Mouse (Mus musculus): Measurements from ENCODE around the gene C130079G13Rik. TPM values are rescaled to one million over a fixed set of nuclear protein-coding genes. Genes with fewer than 3 reads are reported as not detected.
"Not testable (repeated sequence)": the region's sequence is repeated elsewhere in the genome, so short reads cannot be mapped to it uniquely, and the experiment has no call there.

The C130079G13Rik gene
- total RNA-seq (2021): not detected
- long read RNA-seq, experiment 1: 0 reads
- long read RNA-seq, experiment 2: 0 reads

DNA sequence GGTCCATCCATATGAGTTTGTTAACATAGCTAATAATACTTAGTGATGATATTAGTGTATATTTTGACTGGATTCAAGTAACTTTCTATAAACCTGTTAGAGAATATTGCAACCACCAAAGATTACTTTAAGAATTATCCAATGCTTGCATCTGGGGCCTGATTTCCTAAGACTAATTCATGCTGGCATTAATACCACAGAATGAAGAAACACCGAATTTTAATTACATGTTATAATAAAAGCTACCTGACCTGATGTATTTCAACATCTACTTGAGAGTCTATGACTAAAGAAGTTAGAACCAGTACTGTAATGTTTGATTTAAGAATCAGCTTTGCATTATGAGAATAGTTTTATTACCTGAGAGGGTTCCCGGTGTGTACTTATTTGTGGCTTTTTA, at the start of gene C130079G13Rik:
C130079G13Rik (plus strand) TSS at position 301 of the 400 bp plus-strand sequence.
- DNase-seq: no peak

DNA sequence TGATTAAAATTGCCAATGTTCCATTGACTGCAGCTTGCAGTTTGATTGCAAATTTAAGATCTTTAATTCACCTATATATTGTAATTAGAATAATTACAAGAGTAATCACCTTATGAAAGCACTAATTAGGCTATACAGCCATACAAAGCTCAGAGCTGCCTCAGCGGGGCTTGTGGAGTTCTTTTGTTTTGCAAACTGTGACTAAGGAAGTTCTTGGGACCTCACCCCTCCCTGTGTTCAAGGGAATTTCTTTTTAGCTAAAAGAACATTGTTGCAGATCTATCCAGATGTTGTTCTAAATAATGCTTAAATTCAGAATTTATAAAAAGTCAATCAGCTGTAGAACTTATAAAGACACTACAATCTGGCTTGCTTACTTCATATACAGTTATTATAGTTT, 47.4 kb upstream of the C130079G13Rik start:
- not testable (repeated sequence) for DNase-seq

DNA sequence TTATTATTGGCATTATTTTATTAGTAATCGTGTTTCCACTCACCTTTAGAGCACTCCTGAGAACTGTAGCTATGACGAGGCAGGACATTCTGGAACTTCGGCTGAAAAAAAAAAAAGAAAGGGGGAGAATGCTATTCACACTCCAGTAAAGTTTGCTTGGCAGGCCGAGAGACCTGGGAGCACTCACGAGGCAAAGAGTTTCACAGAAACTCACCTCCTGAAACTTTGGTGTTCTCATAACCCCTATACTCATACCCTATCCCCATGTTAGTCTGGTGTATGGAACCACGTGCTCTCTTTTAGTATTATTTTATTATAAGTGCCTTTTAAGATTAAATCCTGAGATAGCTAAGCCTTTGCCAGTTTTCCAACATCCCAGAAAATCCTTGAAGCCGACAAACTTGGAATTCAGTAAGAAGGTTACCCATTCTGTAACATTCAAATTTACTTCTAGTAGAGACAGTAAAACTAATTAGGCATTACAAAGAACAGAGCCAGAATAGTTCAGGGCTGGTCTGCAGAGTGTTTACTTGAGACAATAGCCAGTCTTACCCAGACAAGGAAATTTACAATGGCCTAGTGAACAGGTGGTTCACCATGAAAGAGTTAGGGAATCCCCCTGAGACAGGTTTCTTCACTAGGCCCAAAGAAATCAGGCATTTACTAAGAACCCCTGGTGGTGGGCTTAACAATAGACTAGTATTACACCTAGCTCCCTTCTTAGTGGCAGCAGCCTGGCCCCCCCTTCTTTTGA, 45.0 kb upstream of the C130079G13Rik start:
- DNase-seq: not testable (repeated sequence)

DNA sequence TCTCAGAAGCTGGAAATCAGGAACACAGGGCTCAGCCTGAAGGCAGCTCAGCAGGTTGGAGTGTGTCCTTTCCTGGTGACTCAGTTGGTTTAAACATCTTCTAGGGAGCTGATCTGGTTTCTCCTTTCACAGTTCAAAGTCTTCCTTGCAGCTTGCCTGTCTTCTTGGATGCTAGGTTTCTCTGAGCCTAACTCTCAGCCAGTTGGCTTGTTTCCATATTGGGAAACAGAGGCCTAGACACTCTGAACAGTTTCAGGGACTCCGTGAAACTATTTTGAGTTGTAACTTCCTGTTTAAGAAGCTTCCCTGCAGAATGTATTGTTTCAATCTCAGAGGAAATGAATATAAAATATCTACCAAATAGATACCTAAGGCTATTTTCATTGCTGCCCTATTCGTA, 31.7 kb upstream of the C130079G13Rik start:
- DNase-seq: no peak

GRCm38 (mm10) chr3:59934621-59935020, 9.6 kb downstream of the C130079G13Rik start:
- no peak for DNase-seq

DNA sequence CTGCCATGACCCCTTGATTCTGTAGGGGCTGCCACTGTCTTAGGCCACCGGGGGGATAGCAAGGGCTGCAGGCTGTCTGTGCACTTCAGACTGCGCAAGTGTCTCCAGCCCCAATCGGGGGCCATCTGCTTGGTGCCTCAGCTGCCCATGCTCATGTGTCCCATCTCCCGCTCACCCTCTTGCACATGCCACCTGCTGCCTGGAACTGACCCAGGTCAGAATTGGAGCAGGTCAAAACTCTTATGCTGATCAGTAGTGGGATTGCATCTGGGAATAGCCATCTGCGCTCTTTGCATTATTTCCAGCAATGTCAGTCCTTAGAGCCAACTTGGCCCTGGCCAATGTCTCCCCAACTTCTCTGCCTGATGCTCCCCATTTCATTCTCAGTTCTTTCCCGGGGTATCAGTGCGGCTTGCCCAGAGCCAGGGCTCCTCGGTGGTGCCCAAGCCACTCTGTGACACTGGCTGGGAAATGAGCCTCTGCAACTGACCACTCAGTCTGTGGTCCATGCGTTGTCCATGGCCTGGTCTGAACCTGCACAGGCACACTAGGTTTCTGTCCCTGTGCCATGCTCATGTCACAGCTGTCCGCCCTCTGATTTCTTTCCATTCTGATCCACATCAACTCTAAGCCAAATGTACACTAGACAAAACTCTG, 22.4 kb downstream of the C130079G13Rik start:
- DNase-seq: no peak

DNA sequence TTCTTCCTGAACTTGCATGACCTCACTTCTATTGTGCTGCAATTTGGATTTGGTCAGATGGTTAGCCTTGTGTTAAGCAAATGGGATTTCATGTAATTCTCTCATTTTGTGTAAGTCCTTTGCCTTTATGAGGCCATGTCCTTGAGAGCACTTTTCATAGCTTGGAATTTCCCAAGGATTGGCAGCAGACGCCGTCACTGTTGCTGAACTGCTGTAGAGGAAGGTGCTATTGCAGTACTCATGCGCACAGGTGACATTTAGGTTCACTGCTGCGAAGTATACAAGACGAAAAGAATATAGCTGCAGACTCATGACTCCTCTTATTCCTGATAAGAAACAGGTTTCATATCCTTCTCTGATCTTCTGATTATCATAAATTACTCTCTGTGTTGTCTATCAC, 45.9 kb downstream of the C130079G13Rik start:
- no peak for DNase-seq

DNA sequence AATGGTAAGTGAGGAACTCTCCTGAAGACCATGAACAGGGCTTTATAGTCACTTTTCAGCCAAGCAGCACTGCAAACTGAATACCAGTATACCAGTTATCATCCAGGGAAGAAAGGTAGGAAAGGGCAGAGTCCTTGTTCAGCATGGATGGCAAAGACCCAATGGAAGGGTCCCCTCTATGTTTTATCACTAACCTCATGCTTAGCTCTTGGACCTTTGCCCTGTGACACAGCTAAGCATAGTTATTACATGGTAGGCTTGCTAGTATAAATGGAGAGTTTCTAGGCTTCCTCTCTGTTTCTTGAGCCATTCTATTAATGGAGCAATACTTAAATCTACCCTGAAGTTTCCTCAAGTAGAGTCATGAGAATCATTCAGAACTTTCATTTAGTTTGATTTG, 49.6 kb downstream of the C130079G13Rik start:
- no peak for DNase-seq

Other genes starting within 250 kb of the C130079G13Rik start
- not detected for gene Gm5538, start 195.4 kb upstream of the C130079G13Rik start, total RNA-seq (2021)
- not detected for gene Gm8298, start 64.2 kb upstream of the C130079G13Rik start, total RNA-seq (2021)
- not detected for gene Aadacl2, start 81.5 kb downstream of the C130079G13Rik start, total RNA-seq (2021)
- gene Aadac, start 100.5 kb downstream of the C130079G13Rik start, total RNA-seq (2021): not detected
- under 1 TPM in 1 of 2 experiments, not detected in 1; 0.28 TPM for gene Sucnr1, start 156.7 kb downstream of the C130079G13Rik start, total RNA-seq (2021)